Mouse (Mus musculus) limb, embryonic 10.5 days (tissue): ENCODE measurements at regions not wholly inside any gene's neighbourhood (a gene's known extent, or its start where the extent isn't known, plus 50 kb on each side); places are given as distances from the start of the nearest gene placed in this dataset.

Experiments used
- DNase-seq: peaks from one replicate; pipeline ENCODE4 v3.0.0-alpha.2; 2017; ENCODE audit warnings: low spot score
- H3K27ac ChIP-seq: fragments of 300-500 bp; sonication (generic); 2 replicates; pipeline ENCODE4 v1.5.1; 2016; ENCODE audit warnings: mild to moderate bottlenecking
- H3K27me3 ChIP-seq: fragments of 300-500 bp; sonication (generic); 2 replicates; pipeline ENCODE4 v1.6.1; 2016; ENCODE audit warnings: low read depth, mild to moderate bottlenecking; ENCODE audit not compliant: poor library complexity, severe bottlenecking
- H3K36me3 ChIP-seq: fragments of 300-500 bp; sonication (generic); 2 replicates; pipeline ENCODE4 v1.6.1; 2016; ENCODE audit warnings: mild to moderate bottlenecking, moderate library complexity
- H3K4me1 ChIP-seq: fragments of 300-500 bp; sonication (generic); 2 replicates; pipeline ENCODE4 v1.6.1; 2016
- H3K4me3 ChIP-seq: fragments of 300-500 bp; sonication (generic); 2 replicates; pipeline ENCODE4 v1.5.1; 2016; ENCODE audit warnings: mild to moderate bottlenecking, moderate library complexity
- H3K9me3 ChIP-seq: fragments of 300-500 bp; sonication (generic); replicated peaks from 2 replicates; pipeline ENCODE4 v1.6.1; 2016; ENCODE audit warnings: mild to moderate bottlenecking
- WGBS: fragments of 180-500 bp; shearing (Covaris S2); methylation state at CpG from one replicate; pipeline ENCODE4 v1.1.7; 2016; 5-methylcytosine and 5-hydroxymethylcytosine counted together

DNA sequence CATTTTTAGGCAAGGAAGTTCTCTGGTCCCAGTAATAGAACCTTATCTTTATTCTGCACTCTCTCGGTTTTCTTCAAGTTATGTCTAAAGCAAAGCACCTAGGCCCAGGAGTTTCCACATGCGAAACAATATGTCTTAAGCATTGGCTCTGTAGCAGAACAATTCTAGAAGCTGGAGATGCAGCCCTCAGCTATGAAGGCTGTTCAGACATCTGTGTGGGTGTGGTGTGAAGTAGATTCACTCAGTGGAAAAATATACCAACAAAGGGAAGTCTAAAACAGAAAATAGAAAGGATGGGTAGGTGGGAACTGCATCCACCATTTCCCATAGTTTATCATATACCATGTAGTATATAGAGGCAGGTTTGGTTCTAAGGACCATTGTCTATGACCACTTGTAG lies 165.8 kb upstream of the Ptbp2 start:
- no peak for DNase-seq
- H3K27ac ChIP-seq: peak overlapping the region; percentile 46; the same call in 1 of the 2 replicates
- peaks cover 31% of the 10 kb centered on the region for H3K4me1 ChIP-seq
- H3K9me3 ChIP-seq: no peaks in the 10 kb centered on the region
- H3K36me3 ChIP-seq: no peaks in the 10 kb centered on the region
- no peak overlapping the region for H3K4me3 ChIP-seq
- 84% methylated on average over 2 of the region's 2 CpGs for WGBS
- H3K27me3 ChIP-seq: no peaks in the 10 kb centered on the region

DNA sequence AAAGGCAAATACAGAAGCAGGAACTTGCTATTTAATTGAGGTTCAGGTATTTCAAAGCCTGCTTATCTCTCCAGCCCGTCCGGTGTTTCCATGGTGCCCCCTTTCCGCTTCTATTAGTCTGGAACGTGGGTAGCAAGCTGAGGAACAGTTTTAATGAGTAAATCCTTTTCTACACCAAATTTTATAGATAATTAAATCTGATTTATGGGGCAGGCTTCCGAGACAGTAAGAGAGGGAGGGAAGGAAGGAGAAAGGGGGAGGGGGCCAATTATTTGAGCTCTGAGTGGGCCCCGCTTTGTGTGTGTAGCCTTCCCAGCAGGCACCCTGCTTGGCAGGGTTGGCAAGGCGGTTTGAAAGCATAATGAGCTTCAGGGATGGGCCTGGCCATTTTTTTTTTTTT lies 165.4 kb upstream of the Ptbp2 start:
- peak; percentile 47 for DNase-seq
- peak overlapping the region; percentile 19; the same call in 1 of the 2 replicates for H3K27ac ChIP-seq
- no peaks in the 10 kb centered on the region for H3K36me3 ChIP-seq
- peak overlapping the region; percentile 41 for H3K4me3 ChIP-seq
- H3K4me1 ChIP-seq: peaks cover 31% of the 10 kb centered on the region
- H3K27me3 ChIP-seq: no peaks in the 10 kb centered on the region
- 17% methylated on average over 7 of the region's 7 CpGs for WGBS
- H3K9me3 ChIP-seq: no peaks in the 10 kb centered on the region

DNA sequence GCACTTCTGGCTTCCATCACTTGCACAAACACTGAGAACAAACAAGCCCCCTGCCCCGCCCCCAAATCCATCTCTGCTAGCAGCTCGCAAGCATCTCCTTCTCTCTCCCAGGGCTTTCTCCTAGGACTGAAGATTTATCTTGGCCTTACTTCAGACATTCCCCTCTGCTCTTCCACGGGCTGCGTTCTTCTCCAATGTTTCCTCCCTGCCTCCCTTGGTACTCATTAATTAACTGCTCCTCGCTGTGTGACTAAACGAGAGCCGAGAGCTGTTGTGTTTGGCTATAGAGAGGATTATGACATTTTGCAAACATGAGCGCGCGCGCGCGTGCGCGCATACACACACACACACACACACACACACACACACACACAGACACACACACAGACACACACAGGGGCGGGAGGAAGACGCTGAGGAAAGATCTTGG lies 164.8 kb upstream of the Ptbp2 start:
- peak; percentile 61 for DNase-seq
- H3K36me3 ChIP-seq: no peaks in the 10 kb centered on the region
- no peaks in the 10 kb centered on the region for H3K27me3 ChIP-seq
- 46% methylated on average over 17 of the region's 17 CpGs for WGBS
- peaks cover 31% of the 10 kb centered on the region for H3K4me1 ChIP-seq
- H3K27ac ChIP-seq: peak overlapping the region; percentile 79
- H3K9me3 ChIP-seq: no peaks in the 10 kb centered on the region
- H3K4me3 ChIP-seq: peak overlapping the region; percentile 41

DNA sequence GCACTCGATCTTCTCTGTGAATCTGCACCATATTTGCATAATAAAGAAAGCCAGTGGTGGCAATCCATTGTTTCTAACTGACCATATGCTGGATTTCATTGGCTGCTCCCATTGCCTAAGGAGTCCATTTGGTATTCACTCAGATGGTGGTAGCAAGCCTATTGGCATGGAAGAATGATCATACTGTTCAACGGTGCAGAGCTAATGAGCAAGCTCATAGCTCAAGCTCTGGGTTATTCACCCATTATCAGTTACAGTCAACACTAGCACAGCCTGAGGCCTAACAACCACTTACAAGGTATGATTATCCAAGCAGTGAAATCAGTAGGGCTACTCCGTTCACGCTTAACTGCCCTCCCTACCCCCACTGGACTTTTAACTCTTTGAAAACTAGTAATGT lies 162.9 kb upstream of the Ptbp2 start:
- Histone ChIP-seq H3K4me1 (peaks cover 31% of the 10 kb centered on the region), H3K4me3 (no peak overlapping the region), H3K27me3 (no peaks in the 10 kb centered on the region), H3K27ac (no peak overlapping the region), H3K9me3 (no peaks in the 10 kb centered on the region), H3K36me3 (no peaks in the 10 kb centered on the region)
- no peak for DNase-seq
- 80% methylated on average over 4 of the region's 4 CpGs for whole genome bisulfite sequencing

DNA sequence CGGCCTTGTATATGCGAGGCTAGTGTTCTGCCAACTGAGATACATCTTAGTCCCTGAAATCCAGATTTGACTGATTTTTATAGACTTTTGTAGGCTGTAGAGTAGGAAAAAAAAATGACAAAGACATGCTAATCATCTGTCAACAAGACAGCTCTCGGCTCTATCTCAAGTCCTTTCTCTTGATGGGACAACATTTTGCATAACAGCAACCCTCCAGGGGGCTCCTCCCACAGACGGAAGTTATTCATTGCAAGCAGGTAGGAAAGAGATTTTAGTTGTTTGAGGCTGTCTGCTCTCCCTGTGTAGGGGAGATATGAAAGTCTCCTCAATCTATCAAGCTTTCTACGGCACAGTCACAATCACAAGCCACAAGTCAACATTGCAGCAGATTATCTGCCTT lies 159.8 kb upstream of the Ptbp2 start:
- Histone ChIP-seq H3K27me3 (no peaks in the 10 kb centered on the region), H3K4me3 (no peak overlapping the region), H3K4me1 (peaks cover 14% of the 10 kb centered on the region), H3K9me3 (no peaks in the 10 kb centered on the region), H3K27ac (no peak overlapping the region), H3K36me3 (no peaks in the 10 kb centered on the region)
- no peak for DNase-seq
- WGBS: 69% methylated on average over 5 of the region's 5 CpGs

DNA sequence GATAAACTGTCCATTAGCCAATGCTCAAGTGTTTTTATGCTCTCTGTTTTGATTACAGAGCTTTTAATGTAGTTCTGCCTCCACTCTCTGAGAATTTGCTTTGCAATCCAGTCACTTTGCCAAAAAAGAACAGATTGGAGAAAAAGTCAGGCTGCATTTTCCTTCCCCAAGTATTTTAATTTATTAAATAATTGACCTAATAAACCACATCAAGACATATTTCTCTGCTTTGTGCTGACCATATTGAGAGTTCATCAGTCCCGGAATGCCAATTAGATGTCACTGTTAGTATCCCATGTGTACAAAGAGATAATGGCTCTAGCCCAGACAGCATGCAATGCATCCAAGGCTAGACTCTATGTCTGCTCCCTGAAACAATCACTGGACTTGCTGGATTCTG lies 154.8 kb upstream of the Ptbp2 start:
- DNase-seq: no peak
- H3K27ac ChIP-seq: no peak overlapping the region
- H3K36me3 ChIP-seq: no peaks in the 10 kb centered on the region
- WGBS: 98% methylated on average over 1 of the region's 1 CpGs
- H3K4me1 ChIP-seq: no peaks in the 10 kb centered on the region
- no peaks in the 10 kb centered on the region for H3K27me3 ChIP-seq
- no peak overlapping the region for H3K4me3 ChIP-seq
- no peaks in the 10 kb centered on the region for H3K9me3 ChIP-seq

DNA sequence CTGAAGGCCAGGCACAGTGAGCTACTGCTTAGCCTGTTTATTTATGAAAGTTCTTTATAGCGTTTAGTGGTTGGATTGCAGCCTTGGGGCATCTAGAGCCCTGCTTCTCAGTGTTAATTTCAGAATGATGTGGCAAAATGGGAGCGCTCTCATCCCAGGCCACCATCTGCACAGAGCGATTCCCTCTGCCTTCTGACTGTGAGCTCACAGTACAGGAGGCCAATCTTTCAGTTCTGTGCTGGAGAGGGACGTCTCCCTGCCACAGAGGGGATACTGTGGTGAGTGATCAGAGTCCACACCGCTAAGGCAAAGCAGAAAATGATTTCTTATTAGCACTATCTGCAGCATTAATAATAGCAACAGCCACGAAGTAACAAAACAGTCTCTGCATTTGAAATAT lies 154.2 kb upstream of the Ptbp2 start:
- Histone ChIP-seq H3K4me1 (peaks cover under 1% of the 10 kb centered on the region; the same call in 1 of the 2 replicates), H3K27ac (no peak overlapping the region), H3K4me3 (no peak overlapping the region), H3K9me3 (no peaks in the 10 kb centered on the region), H3K36me3 (no peaks in the 10 kb centered on the region), H3K27me3 (no peaks in the 10 kb centered on the region)
- WGBS: 73% methylated on average over 6 of the region's 6 CpGs
- DNase-seq: no peak

DNA sequence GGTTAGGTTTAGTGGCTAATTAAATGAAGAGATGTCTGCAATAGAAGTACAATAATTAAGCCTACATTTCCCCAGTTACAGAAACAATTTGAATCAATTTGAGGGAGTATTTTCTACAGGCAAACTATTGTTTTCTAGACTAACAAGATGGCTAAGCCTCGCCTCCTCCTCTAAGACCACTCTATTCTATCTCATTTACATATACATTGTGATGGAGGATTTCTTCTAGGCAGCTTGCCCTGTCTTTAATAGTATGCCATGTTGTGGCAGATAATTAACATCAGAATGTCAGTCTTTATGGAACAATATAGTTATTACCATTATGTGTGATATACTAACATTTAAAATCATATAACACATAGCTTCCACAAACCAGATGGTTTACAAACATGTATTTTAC lies 152.3 kb upstream of the Ptbp2 start:
- Histone ChIP-seq H3K27me3 (no peaks in the 10 kb centered on the region), H3K9me3 (no peaks in the 10 kb centered on the region), H3K4me1 (peaks cover 5% of the 10 kb centered on the region; the same call in 1 of the 2 replicates), H3K36me3 (no peaks in the 10 kb centered on the region), H3K4me3 (no peak overlapping the region), H3K27ac (no peak overlapping the region)
- no peak for DNase-seq
- 84% methylated on average over 1 of the region's 1 CpGs for WGBS

DNA sequence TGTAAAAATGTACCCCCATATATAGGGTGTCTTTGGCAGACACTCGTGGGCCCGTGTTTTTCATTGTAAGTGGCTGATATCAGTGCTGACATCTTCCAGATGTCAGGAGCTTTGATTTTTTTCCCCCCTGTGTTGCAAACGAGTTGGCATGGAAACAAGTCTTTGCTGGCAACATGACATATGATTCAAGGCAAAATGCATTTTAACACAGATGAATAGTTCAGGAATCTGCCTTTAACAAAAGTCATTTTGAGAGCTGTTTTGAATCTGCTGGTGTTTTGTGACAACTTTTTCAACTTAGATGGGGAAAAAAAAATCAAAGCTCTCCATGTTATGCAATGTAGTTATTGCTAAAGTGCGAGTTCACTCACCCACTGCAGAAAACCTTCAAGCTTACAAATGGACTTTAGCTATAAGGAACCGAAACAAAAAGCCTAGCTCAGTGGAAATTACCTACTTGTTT lies 148.8 kb upstream of the Ptbp2 start:
- Histone ChIP-seq H3K4me1 (peaks cover 5% of the 10 kb centered on the region; the same call in 1 of the 2 replicates), H3K27ac (no peak overlapping the region), H3K9me3 (no peaks in the 10 kb centered on the region), H3K27me3 (no peaks in the 10 kb centered on the region), H3K4me3 (no peak overlapping the region), H3K36me3 (no peaks in the 10 kb centered on the region)
- 47% methylated on average over 5 of the region's 5 CpGs for WGBS
- no peak for DNase-seq

DNA sequence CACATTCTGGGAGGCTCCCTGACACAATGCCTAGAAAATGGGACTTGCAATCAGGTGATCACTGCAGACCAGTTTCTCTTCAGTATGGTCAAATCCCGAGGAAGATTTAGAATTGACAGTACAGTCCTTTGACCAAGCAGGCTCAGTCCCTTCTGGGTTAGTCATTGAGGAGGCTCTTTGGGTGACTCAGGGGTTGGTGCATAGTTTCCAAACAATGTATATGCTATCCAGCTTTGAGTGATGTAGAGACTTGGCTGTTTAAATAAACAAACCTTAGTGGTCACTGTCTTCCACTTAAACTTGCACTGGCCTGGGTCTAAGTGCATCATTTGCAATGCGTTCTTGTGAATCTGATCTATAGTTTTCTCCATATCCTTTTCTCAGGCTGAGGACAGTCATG lies 144.0 kb upstream of the Ptbp2 start:
- no peaks in the 10 kb centered on the region for H3K27me3 ChIP-seq
- H3K9me3 ChIP-seq: no peaks in the 10 kb centered on the region
- no peak overlapping the region for H3K4me3 ChIP-seq
- WGBS: 83% methylated on average over 2 of the region's 2 CpGs
- no peak overlapping the region for H3K27ac ChIP-seq
- DNase-seq: no peak
- H3K36me3 ChIP-seq: no peaks in the 10 kb centered on the region
- H3K4me1 ChIP-seq: peaks cover 3% of the 10 kb centered on the region; the same call in 1 of the 2 replicates

DNA sequence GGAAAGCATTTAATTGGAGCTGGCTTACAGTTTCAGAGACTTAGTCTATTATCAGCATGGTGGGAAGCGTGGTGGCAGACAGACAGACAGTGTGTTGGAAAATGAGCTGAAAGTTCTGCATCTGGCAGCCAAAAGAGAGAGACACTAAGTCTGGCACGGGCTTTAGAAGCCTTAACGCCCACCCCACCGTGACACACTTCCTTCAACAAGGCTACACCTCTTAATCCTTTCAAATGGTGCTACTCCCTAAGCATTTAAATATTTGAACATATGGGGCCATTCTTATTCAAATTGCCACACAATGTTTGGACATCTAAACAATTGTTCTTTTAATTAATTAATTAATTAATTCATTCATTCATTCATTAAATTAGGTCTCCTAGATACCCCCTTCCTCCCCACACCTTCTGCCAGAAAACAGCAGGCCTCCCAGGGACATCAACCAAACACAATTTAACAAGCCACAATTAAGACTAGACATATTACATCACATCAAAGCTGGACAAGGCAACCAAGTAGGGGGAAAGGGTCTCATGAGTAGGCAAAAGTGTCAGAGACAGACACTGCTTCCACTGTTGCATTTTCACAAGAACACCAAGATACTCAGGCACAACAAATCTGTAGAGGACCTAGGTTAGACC lies 135.4 kb upstream of the Ptbp2 start:
- Histone ChIP-seq H3K4me3 (no peak overlapping the region), H3K36me3 (no peaks in the 10 kb centered on the region), H3K27me3 (no peaks in the 10 kb centered on the region), H3K9me3 (no peaks in the 10 kb centered on the region), H3K27ac (no peak overlapping the region), H3K4me1 (0 out of 2 replicates have a peak, but pooled peaks cover 3% of the 10 kb centered on the region)
- 89% methylated on average over 4 of the region's 4 CpGs for whole genome bisulfite sequencing
- DNase-seq: no peak

DNA sequence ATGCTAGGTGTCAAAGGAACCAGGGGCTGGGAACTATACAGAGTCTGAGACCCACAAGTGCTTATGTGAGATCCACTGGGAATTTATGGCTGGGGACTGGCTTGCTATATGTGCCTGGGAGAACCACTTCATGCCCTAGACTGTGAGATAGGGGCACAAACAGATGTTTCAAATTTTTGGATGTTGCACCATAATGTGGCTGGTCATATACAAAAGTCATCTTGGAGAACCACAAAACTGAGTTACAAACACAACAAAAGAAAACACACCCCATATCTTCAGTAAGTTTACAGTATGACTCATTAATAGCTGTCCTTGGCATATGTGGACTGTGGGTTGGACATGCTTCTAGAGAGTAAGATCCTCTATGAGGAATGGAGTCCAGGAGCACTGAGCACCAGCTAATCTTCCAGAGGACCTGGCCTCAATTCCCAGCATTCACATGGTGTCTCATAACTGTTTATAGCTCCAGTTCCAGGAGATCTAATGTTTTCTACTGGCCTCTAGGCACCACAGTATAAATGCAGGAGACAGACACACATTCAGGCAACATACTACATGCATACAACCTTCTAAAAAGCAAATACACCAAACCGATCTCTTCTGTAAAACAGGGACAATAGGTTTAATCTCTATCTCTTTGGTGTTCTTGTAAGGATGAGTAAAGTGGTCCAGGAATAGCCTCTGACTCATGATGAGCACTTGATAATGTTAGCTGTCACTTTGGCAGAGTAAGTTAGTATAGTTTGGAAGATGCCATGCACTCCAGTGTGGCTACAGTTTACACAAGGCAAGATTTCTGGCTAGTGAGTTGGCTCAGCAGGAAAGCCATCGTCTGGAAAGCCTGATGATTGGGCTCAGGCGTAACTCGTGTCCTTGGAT lies 132.0 kb upstream of the Ptbp2 start:
- no peaks in the 10 kb centered on the region for H3K9me3 ChIP-seq
- H3K4me1 ChIP-seq: peaks cover 10% of the 10 kb centered on the region
- no peaks in the 10 kb centered on the region for H3K27me3 ChIP-seq
- 41% methylated on average over 4 of the region's 4 CpGs for WGBS
- H3K36me3 ChIP-seq: no peaks in the 10 kb centered on the region
- no peak overlapping the region for H3K27ac ChIP-seq
- no peak overlapping the region for H3K4me3 ChIP-seq
- DNase-seq: no peak

DNA sequence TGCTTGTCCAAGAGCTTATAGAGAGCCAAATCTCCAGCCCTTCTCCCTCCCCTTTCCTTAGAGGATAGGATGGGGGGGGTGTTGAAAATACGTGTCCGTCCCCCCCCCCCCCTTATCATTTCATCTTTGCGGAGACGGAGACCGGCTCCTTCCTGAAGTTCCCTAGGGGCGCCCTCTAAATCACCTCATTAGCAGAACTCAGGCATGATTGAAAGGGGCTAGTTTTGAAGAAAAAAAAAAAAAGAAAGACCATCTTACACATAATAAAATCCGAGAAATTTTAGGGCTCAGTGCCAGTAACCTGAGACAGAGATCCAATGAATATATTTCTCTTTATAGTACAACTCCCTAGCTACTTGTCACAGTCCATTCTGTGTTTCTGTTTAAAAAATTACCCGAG lies 127.3 kb upstream of the Ptbp2 start:
- Histone ChIP-seq H3K36me3 (no peaks in the 10 kb centered on the region), H3K9me3 (no peaks in the 10 kb centered on the region), H3K27ac (no peak overlapping the region), H3K4me1 (peaks cover 8% of the 10 kb centered on the region), H3K27me3 (no peaks in the 10 kb centered on the region), H3K4me3 (no peak overlapping the region)
- DNase-seq: no peak
- WGBS: 50% methylated on average over 8 of the region's 8 CpGs
